Mouse (Mus musculus) B cell, adult 2 months (primary cell): ENCODE measurements at regions not wholly inside any gene's neighbourhood (a gene's known extent, or its start where the extent isn't known, plus 50 kb on each side); places are given as distances from the start of the nearest gene placed in this dataset.
"Not testable (repeated sequence)": the region's sequence is repeated elsewhere in the genome, so short reads cannot be mapped to it uniquely, and the experiment has no call there.

Source experiments
- DNase-seq, 2 experiments: peaks; one replicate each; pipeline ENCODE4 v3.0.0; 2022

DNA sequence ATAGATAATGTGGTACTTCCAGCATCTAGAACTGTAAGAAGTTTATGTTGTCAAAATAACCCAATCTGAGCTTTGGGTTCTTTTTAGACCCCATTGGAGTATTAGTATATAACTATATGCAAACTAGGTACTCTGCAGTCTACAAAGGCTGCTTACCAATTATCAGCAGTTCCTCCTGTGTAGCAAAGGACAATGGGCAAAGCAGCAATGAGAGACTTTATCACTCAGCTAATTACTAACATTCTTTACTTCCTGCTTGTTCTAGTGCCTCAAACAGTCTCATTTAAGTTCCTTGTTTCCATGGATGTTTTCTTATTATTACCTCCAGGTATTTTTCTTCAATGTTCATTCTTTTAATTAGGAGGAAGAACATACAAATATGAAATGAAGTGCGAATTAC is 312.5 kb upstream of the Klf6 start:
- DNase-seq, result no peak

DNA sequence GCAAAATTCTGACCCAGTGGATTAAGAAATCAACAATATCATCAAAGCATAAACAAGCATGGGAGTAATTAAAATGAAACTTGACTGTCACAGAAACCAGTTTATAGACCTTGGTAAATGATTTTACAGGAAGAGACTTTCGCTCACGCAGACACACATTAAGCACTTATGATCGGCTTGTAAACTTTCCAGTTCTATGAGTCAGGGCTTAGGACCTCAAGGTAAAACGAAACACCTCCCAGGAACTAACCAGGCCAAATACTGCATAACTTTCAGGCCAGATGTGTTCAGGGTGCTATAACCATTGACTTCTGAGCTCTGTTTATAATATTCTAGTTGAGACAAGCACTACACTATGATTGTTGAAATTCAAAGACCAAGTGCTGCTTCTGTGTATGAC is 312.1 kb upstream of the Klf6 start:
- no peak for DNase-seq

DNA sequence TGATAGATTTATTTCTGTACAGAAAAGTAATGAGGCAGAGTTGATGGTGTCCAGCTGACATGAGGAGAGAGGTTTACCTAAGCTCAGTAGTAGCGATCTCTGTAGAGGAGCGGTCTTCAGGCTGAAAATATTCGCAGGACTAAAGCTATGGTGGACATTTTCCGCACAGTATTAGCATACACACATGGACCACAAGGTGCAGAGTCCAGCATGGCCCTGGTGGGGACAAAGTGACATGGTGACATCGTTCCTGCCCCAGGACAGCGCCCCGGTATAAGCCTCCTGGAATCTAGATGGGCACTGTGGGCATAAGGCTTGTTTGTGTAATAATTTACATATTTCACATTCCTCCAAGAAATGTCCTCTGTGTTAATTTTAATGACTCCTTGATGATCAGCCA is 311.5 kb upstream of the Klf6 start:
- DNase-seq, result no peak

DNA sequence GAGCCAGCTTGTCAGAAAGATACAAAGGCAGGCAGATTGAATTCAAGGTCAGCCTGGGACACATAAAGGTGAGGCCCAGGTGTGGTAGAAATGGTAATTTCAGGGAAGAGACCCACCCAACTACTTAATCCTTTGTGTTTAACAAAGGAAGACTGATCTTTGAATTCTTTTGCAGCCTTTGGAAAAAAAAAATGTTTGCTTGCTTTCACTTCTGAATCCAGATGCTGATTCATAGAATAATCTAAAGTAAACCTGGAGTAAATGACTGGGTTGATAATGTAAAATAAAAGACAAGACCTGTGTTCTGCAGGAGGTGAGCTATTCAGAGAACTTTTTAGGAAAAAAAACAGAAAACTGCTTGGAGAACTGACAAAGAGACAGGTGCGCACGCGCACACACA is 310.9 kb upstream of the Klf6 start:
- DNase-seq, result no peak

DNA sequence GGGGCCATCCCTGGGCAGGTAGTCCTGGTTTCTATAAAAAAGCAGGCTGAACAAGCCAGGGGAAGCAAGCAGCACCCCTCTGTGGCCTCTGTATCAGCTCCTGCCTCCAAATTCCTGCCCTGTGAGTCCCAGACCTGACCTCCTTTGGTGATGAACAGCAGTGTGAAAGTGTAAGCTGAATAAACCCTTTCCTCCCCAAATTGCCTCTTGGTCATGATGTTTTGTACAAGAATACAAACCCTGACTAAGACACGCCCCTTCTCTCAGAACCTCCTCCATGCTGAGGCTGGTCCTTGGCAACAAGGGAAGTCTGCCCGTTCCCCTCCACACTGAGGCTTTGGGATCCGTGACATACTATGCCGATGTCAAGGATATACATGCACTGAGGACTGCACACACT is 310.2 kb upstream of the Klf6 start:
- no peak for DNase-seq

DNA sequence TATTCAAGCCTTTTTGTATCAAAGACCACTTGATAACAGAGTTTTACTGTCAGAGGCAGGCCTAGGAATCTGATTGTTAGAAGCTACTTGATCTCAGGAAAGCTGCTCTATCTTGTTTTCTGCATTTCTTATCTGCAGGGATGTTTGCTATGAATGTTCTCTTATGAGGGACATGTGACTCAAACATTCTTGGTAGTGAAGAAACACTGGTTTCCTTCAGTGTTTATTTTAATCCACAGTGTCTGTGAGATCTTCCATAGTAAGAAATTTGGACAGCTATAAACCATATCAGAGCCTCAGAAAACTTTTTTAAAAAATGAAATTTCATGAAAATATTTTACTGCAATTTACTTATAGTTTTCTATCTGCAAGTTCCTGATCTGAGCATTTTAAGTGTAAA is 307.8 kb upstream of the Klf6 start:
- DNase-seq, result no peak

GRCm38 (mm10) chr13:5558095-5558494 is 303.2 kb upstream of the Klf6 start:
- no peak for DNase-seq

DNA sequence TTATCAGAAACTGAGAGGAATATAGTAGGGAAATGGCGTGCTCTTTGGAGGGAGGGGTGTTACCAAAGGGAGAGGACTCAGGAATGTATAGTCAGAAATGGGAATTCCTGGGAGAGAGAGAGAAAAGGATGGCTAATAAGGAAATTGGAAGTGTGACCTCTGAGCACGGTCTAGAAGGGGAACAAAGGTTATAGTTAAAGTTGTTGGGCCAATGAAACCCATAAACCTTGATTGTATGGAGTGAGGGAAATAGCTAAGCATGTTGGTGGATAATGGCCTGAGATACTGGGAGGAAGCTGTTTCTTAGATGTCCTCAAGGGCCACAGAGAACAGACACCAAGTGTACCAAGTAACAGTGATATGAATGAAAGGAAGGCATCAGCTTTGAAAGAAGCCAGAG is 294.8 kb upstream of the Klf6 start:
- DNase-seq, result no peak

GRCm38 (mm10) chr13:5566896-5567295 is 294.4 kb upstream of the Klf6 start:
- no peak for DNase-seq

DNA sequence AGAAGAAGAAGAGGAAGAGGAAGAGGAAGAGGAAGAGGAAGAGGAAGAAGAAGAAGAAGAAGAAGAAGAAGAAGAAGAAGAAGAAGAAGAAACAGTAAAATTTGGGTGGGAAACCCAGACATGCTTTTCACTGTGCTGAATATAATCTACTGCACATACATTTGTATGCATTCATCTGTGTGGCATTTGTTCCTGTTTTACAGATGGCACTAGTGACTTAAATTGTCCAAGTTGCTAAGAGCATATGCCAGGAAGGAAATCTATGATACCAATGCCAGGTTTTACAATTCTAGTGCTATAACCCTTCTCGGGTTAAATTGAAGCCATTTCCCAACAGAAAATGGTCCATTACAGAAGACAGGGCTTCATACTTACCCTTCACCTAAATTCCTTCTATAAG is 291.7 kb upstream of the Klf6 start:
- no peak for DNase-seq

GRCm38 (mm10) chr13:5570386-5570785 is 290.9 kb upstream of the Klf6 start:
- DNase-seq, result no peak

DNA sequence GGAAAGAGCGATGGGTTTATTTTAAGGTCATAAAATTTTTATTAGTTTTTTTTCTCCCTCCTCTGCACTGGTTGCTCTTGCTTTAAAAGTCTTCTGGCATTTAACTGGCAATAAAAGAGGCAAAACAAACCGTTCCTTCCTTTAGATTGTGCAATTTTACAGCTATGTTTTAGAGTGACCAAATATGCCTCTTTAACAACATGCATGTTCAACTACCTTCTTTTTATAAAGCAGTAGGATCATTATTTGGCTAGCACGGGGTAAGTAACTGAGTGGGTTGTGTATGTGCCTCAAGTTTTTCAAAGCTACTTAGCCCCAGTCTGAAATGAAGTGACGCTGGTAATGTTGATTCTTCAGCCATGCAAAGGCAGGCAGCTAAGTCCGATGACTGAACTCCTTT is 284.7 kb upstream of the Klf6 start:
- no peak for DNase-seq

DNA sequence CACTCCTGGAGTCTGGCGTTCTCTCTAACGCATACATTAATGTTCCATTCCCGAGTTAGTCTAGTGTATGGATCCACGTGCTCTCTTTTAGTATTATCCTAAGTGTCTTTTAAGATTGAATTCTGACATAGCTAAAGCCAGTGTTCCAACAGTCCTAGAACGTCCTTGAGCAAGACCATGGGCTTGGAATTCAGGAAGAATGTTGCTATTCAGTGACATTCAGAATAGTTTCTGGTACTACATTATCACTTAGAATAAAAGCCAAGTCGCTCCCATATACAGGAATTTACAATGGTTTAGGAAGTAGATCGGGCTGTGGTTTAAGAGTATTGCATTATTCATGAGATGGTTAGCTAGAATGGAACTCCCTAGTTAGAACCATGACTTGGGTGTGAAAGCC is 277.6 kb upstream of the Klf6 start:
- not testable (repeated sequence) for DNase-seq

DNA sequence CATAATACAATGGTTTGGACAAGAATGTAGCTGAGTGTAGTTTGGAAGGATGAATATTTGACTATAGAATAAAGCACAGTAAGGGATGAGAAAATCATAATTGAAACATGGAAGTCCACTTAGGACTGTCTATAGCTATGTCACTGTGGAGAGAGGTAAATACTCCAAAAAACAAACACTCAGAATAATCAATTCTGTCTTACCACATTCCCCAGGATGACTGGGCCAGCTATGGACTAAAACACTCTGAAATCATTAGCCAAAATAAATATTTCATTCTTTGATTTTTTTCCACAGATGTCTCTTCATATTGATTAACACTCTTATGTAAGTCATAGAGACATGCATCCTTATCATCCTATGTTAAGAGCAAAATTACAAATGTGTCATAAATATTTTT is 274.1 kb upstream of the Klf6 start:
- DNase-seq, result no peak

DNA sequence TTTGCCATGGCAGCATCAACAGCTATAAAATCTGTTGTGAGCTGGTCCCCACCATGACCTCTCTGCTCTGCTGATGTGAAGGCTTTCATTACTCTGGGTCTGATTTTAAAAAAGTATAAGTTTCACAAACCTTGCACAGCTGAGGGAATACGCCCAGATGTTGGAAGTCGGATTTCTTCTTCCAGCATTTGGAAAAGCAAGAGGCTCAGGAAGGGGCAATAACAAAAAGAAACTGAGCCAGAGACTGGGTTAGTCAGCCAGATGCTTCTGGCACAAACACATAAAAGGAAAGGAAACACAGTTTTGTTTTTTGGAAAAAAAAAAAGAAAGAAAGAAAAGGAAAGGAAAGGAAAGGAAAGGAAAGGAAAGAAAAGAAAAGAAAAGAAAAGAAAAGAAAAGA is 270.0 kb upstream of the Klf6 start:
- no peak for DNase-seq

DNA sequence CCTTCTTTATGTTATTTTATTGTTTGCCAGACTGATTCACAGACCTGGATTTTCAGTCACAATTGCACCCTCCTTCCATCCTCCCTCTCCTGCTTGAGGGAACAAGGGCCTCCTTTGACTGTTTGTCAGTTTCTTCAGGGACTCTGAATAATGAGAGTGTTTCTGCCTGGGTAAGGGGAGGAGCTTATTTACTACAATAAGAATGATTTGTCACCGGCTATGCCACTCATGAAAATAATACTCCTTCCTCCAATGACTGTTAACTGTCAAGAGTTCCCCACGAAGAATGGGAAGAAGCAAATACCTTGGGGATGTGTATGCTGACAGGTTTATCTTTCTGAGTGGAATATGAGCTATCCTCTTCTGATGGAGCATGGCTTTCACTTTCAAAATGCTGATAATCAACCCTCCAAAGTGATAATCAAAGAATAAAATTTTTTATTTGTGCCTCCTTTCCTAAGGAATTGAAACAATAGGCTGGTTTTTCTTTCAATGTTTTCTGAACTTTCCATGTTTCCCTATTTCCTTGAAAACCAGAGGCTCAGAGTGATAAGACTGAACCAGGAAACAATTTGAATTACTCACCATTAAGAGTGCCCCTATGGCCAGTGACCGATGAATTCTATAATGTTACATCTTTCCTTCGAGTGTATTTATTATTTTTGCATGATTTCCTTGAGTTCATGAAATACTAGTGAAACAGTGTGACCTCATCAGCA is 269.3 kb upstream of the Klf6 start:
- no peak for DNase-seq

GRCm38 (mm10) chr13:5592556-5593061 is 268.7 kb upstream of the Klf6 start:
- DNase-seq, result no peak

GRCm38 (mm10) chr13:5601648-5602047 is 259.6 kb upstream of the Klf6 start:
- no peak for DNase-seq

DNA sequence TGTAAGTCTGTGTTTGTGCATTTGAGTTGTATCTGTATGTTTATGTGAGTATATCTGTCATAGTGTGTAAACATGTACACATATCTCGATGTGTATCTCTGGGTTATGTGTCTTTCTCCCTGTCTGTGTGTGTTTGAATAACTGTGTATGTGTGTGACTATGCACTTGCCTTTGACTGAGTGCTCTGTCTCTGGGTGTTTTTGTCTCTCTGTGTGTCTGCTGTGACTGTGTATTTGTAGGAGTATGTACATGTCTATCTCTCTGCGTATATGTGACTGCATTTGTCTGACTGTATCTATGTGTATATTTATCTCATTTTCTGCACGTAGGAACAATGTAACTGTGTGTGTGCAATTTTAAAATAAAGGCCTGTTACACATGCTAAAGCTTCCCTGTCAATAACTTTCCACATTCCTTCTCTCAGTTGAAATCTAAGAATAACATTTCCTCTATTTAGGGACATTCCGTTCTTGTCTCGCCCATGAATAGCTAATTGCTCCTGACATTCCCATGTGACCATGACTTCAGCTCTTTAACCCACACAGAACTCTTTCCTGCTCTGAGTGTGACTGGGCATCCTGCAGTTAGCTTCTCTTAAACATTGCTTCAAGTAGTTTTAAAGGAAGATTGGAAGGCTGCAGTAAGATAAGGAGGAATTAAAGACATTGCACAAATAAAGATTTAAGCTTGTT is 257.2 kb upstream of the Klf6 start:
- DNase-seq, result no peak

- DNase-seq, result no peak
Observed at GRCm38 (mm10) chr13:5605418-5605817, 255.9 kb upstream of the Klf6 start.

GRCm38 (mm10) chr13:5607462-5607861 is 253.8 kb upstream of the Klf6 start:
- no peak for DNase-seq

DNA sequence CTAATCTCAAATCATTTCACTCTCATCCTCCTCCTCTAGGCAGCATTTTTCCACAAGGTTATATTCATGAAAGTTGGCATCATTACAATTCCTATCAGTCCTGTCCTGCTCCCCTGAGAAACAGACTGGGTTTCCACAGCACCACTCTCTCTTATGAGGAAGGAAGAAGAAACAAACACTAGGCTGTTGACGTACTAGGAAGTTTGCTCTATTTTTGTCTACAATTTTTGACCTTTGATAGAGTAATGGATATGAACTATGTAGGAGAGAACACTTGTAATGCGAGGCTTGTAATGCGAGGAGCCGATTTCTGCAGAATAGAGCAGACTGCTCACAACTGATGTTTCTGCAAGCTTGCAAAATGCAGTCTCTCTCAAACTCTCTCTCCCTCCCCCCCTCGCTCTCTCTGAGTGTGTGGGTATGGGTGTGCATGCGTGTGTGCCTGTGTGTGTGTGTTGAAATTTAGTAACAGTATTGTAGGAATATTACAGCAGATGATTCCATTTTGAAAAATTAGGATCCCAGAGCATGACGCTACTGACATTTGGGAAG is 247.0 kb upstream of the Klf6 start:
- DNase-seq, result no peak

DNA sequence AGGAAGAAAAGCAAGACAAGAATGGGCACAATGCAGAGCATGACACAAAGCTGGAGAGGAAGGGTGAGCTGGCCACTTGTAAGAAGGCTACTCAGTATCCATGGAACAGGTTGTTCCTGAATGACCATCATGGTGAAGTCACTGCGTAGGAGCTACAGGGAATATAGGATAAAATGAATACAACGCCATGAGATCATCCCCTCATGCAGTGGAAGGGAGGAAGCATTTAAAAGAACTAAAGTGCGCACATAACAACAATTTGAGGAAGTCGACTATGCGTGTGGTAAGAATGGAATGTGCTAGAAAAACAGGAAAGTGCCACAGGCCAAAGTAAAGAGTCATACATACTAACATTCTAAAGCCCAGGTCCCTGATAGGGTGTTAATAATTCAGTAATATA is 246.4 kb upstream of the Klf6 start:
- no peak for DNase-seq

GRCm38 (mm10) chr13:5615327-5615726 is 246.0 kb upstream of the Klf6 start:
- no peak for DNase-seq
